Mouse (Mus musculus): ENCODE data around the gene Exoc6. TPM values are rescaled to one million over a fixed set of nuclear protein-coding genes. Genes with fewer than 3 reads are reported as not detected.

The Exoc6 gene
- polyA plus RNA-seq, 1 experiment from 2014 or later: 10.1 TPM

GRCm38 (mm10) chr19:37696603-37697334 is 146.6 kb downstream of the Exoc6 start:
- Histone ChIP-seq H3K27ac (ENCODE audit: low read depth, low read length) (no peak overlapping the region), H3K9me3 (ENCODE audit: control insufficient read depth, low read length) (no peaks in the 10 kb centered on the region), H3K27me3 (ENCODE audit: control insufficient read depth, insufficient read depth, low read length) (peaks cover 94% of the 10 kb centered on the region), H3K4me2 (replicated peaks; ENCODE audit: low read depth, low read length) (peak overlapping the region; percentile 34), H3K9ac (ENCODE audit: low read depth, low read length) (no peak overlapping the region), H3K4me1 (replicated peaks; ENCODE audit: control insufficient read depth, insufficient read depth, low read length) (peaks cover 19% of the 10 kb centered on the region), H3K4me3 (ENCODE audit: low read depth, low read length) (peak overlapping the region; percentile 31; the same call in 1 of the 2 replicates), H3K36me3 (ENCODE audit: control insufficient read depth, insufficient read depth, low read length) (no peaks in the 10 kb centered on the region)
- peak; percentile 54 for DNase-seq (ENCODE audit: low spot score)
- no peak for ATAC-seq (ENCODE audit: low FRiP score)
- 1% methylated on average over 22 of the region's 22 CpGs for WGBS

- H3K9me3 ChIP-seq (ENCODE audit: control insufficient read depth, low read length): no peaks in the 10 kb centered on the region
- peak overlapping the region; percentile 31 for H3K4me3 ChIP-seq (ENCODE audit: low read depth, low read length)
- H3K27me3 ChIP-seq (ENCODE audit: control insufficient read depth, insufficient read depth, low read length): peaks cover 94% of the 10 kb centered on the region
- peak overlapping the region; percentile 34 for H3K4me2 ChIP-seq (replicated peaks; ENCODE audit: low read depth, low read length)
- H3K36me3 ChIP-seq (ENCODE audit: control insufficient read depth, insufficient read depth, low read length): no peaks in the 10 kb centered on the region
- no peak overlapping the region for H3K9ac ChIP-seq (ENCODE audit: low read depth, low read length)
- peaks cover 19% of the 10 kb centered on the region for H3K4me1 ChIP-seq (replicated peaks; ENCODE audit: control insufficient read depth, insufficient read depth, low read length)
- DNase-seq (ENCODE audit: low spot score) (no peak), ATAC-seq (ENCODE audit: low FRiP score) (no peak)
- no peak overlapping the region for H3K27ac ChIP-seq (ENCODE audit: low read depth, low read length)
- WGBS: under 1% methylated on average over 18 of the region's 18 CpGs
These were observed 147.1 kb downstream of the Exoc6 start for GRCm38 (mm10) chr19:37697335-37697636.

- no peak within 1 kb of the TSS for H3K27ac ChIP-seq (ENCODE audit: low read depth, low read length)
- no peaks in the 10 kb centered on the region for H3K9me3 ChIP-seq (ENCODE audit: control insufficient read depth, low read length)
- no peaks in the 10 kb centered on the region for H3K36me3 ChIP-seq (ENCODE audit: control insufficient read depth, insufficient read depth, low read length)
- H3K9ac ChIP-seq (ENCODE audit: low read depth, low read length): 0 out of 2 replicates have a peak within 1 kb of the TSS, but pooled peaks have one; percentile 7
- H3K4me1 ChIP-seq (replicated peaks; ENCODE audit: control insufficient read depth, insufficient read depth, low read length): peaks cover 19% of the 10 kb centered on the region
- H3K4me3 ChIP-seq (ENCODE audit: low read depth, low read length): peak within 1 kb of the TSS; percentile 31
- DNase-seq (ENCODE audit: low spot score) (peak; percentile 62), ATAC-seq (ENCODE audit: low FRiP score) (0 out of 2 replicates have a peak, but pooled peaks have one; percentile 26)
- peak within 1 kb of the TSS; percentile 34 for H3K4me2 ChIP-seq (replicated peaks; ENCODE audit: low read depth, low read length)
- peaks cover 90% of the 10 kb centered on the region for H3K27me3 ChIP-seq (ENCODE audit: control insufficient read depth, insufficient read depth, low read length)
- whole genome bisulfite sequencing: under 1% methylated on average over 51 of the region's 51 CpGs
These were observed 147.5 kb downstream of the Exoc6 start, which contains the start of gene Cyp26a1 for GRCm38 (mm10) chr19:37697651-37698272. Gene Cyp26a1, plus strand, starts transcription at chr19:37697798.

GRCm38 (mm10) chr19:37698273-37699160 is 148.3 kb downstream of the Exoc6 start:
- H3K4me2 ChIP-seq (replicated peaks; ENCODE audit: low read depth, low read length): peak overlapping the region; percentile 34
- H3K27me3 ChIP-seq (ENCODE audit: control insufficient read depth, insufficient read depth, low read length): peaks cover 82% of the 10 kb centered on the region
- H3K9me3 ChIP-seq (ENCODE audit: control insufficient read depth, low read length): no peaks in the 10 kb centered on the region
- no peaks in the 10 kb centered on the region for H3K36me3 ChIP-seq (ENCODE audit: control insufficient read depth, insufficient read depth, low read length)
- peak; percentile 65 for DNase-seq (ENCODE audit: low spot score)
- H3K27ac ChIP-seq (ENCODE audit: low read depth, low read length): no peak overlapping the region
- 0 out of 2 replicates have a peak, but pooled peaks have one; percentile 45 for ATAC-seq (ENCODE audit: low FRiP score)
- peaks cover 19% of the 10 kb centered on the region for H3K4me1 ChIP-seq (replicated peaks; ENCODE audit: control insufficient read depth, insufficient read depth, low read length)
- WGBS: under 1% methylated on average over 63 of the region's 63 CpGs
- 0 out of 2 replicates have a peak overlapping the region, but pooled peaks have one; percentile 7 for H3K9ac ChIP-seq (ENCODE audit: low read depth, low read length)
- H3K4me3 ChIP-seq (ENCODE audit: low read depth, low read length): peak overlapping the region; percentile 31

GRCm38 (mm10) chr19:37699711-37700110 is 149.5 kb downstream of the Exoc6 start:
- Histone ChIP-seq H3K9ac (ENCODE audit: low read depth, low read length) (no peak overlapping the region), H3K27ac (ENCODE audit: low read depth, low read length) (no peak overlapping the region), H3K9me3 (ENCODE audit: control insufficient read depth, low read length) (no peaks in the 10 kb centered on the region), H3K36me3 (ENCODE audit: control insufficient read depth, insufficient read depth, low read length) (no peaks in the 10 kb centered on the region), H3K4me1 (replicated peaks; ENCODE audit: control insufficient read depth, insufficient read depth, low read length) (peaks cover 19% of the 10 kb centered on the region), H3K4me2 (replicated peaks; ENCODE audit: low read depth, low read length) (no peak overlapping the region), H3K4me3 (ENCODE audit: low read depth, low read length) (no peak overlapping the region), H3K27me3 (ENCODE audit: control insufficient read depth, insufficient read depth, low read length) (peaks cover 70% of the 10 kb centered on the region)
- DNase-seq (ENCODE audit: low spot score) (no peak), ATAC-seq (ENCODE audit: low FRiP score) (no peak)
- WGBS: 15% methylated on average over 9 of the region's 9 CpGs

- H3K36me3 ChIP-seq (ENCODE audit: control insufficient read depth, insufficient read depth, low read length): no peaks in the 10 kb centered on the region
- H3K4me2 ChIP-seq (replicated peaks; ENCODE audit: low read depth, low read length): no peak overlapping the region
- H3K9me3 ChIP-seq (ENCODE audit: control insufficient read depth, low read length): no peaks in the 10 kb centered on the region
- DNase-seq (ENCODE audit: low spot score) (no peak), ATAC-seq (ENCODE audit: low FRiP score) (no peak)
- peaks cover 14% of the 10 kb centered on the region for H3K4me1 ChIP-seq (replicated peaks; ENCODE audit: control insufficient read depth, insufficient read depth, low read length)
- H3K27ac ChIP-seq (ENCODE audit: low read depth, low read length): no peak overlapping the region
- no peak overlapping the region for H3K9ac ChIP-seq (ENCODE audit: low read depth, low read length)
- H3K4me3 ChIP-seq (ENCODE audit: low read depth, low read length): no peak overlapping the region
- peaks cover 42% of the 10 kb centered on the region for H3K27me3 ChIP-seq (ENCODE audit: control insufficient read depth, insufficient read depth, low read length)
- 63% methylated on average over 21 of the region's 21 CpGs for WGBS
These were observed 152.3 kb downstream of the Exoc6 start for GRCm38 (mm10) chr19:37702377-37703076.

- DNase-seq (ENCODE audit: low spot score) (peak; percentile 84), ATAC-seq (ENCODE audit: low FRiP score) (peak; percentile 60; the same call in 1 of the 2 replicates)
- Histone ChIP-seq H3K36me3 (ENCODE audit: control insufficient read depth, insufficient read depth, low read length) (no peaks in the 10 kb centered on the region), H3K4me1 (replicated peaks; ENCODE audit: control insufficient read depth, insufficient read depth, low read length) (peaks cover under 1% of the 10 kb centered on the region; the same call in 1 of the 2 replicates), H3K27me3 (ENCODE audit: control insufficient read depth, insufficient read depth, low read length) (peaks cover 27% of the 10 kb centered on the region), H3K27ac (ENCODE audit: low read depth, low read length) (no peak overlapping the region), H3K9me3 (ENCODE audit: control insufficient read depth, low read length) (no peaks in the 10 kb centered on the region), H3K9ac (ENCODE audit: low read depth, low read length) (no peak overlapping the region), H3K4me2 (replicated peaks; ENCODE audit: low read depth, low read length) (no peak overlapping the region), H3K4me3 (ENCODE audit: low read depth, low read length) (no peak overlapping the region)
- WGBS: 17% methylated on average over 3 of the region's 3 CpGs
These were observed 153.8 kb downstream of the Exoc6 start for GRCm38 (mm10) chr19:37703902-37704509.

- Histone ChIP-seq H3K9me3 (ENCODE audit: control insufficient read depth, low read length) (no peaks in the 10 kb centered on the region), H3K4me3 (ENCODE audit: low read depth, low read length) (no peak overlapping the region), H3K4me2 (replicated peaks; ENCODE audit: low read depth, low read length) (no peak overlapping the region), H3K4me1 (replicated peaks; ENCODE audit: control insufficient read depth, insufficient read depth, low read length) (no peaks in the 10 kb centered on the region), H3K36me3 (ENCODE audit: control insufficient read depth, insufficient read depth, low read length) (no peaks in the 10 kb centered on the region), H3K27me3 (ENCODE audit: control insufficient read depth, insufficient read depth, low read length) (peaks cover 10% of the 10 kb centered on the region), H3K9ac (ENCODE audit: low read depth, low read length) (no peak overlapping the region), H3K27ac (ENCODE audit: low read depth, low read length) (no peak overlapping the region)
- DNase-seq (ENCODE audit: low spot score): no peak
- ATAC-seq (ENCODE audit: low FRiP score): no peak
- WGBS: 88% methylated on average over 5 of the region's 5 CpGs
These were observed 155.5 kb downstream of the Exoc6 start for GRCm38 (mm10) chr19:37705722-37706121.

Data from hindbrain, embryonic 11.5 days (tissue).